Mouse (Mus musculus) forebrain, postnatal 0 days (tissue): ENCODE measurements around the gene Plekhm1. TPM values are rescaled to one million over a fixed set of nuclear protein-coding genes. Genes with fewer than 3 reads are reported as not detected.

ENCODE experiments used
- ATAC-seq: fragments of 200-750 bp; cut with Nextera tagmentation; 2 replicates; pipeline ENCODE4 v1.8.0; 2017; ENCODE audit warnings: mild to moderate bottlenecking, moderate library complexity
- DNase-seq: peaks from one replicate; pipeline ENCODE4 v3.0.0-alpha.2; 2015
- H3K27ac ChIP-seq: fragments of 300-500 bp; sonication (generic); 2 replicates; pipeline ENCODE4 v1.5.1; 2014; ENCODE audit warnings: low read depth, mild to moderate bottlenecking, antibody characterized with exemption, low read length, moderate library complexity, mixed read lengths
- H3K27me3 ChIP-seq: fragments of 300-500 bp; sonication (generic); 2 replicates; pipeline ENCODE4 v1.6.1; 2014; ENCODE audit warnings: mild to moderate bottlenecking, low read length, mixed read lengths; ENCODE audit not compliant: insufficient read depth
- H3K36me3 ChIP-seq: fragments of 300-500 bp; sonication (generic); 2 replicates; pipeline ENCODE4 v1.6.1; 2014; ENCODE audit warnings: mild to moderate bottlenecking, moderate library complexity; ENCODE audit not compliant: insufficient read depth
- H3K4me1 ChIP-seq: fragments of 300-500 bp; sonication (generic); 2 replicates; pipeline ENCODE4 v1.6.1; 2014; ENCODE audit warnings: antibody characterized with exemption; ENCODE audit not compliant: insufficient read depth
- H3K4me2 ChIP-seq: fragments of 300-500 bp; sonication (generic); 2 replicates; pipeline ENCODE4 v1.6.1; 2014; ENCODE audit warnings: low read depth, mild to moderate bottlenecking, moderate library complexity
- H3K4me3 ChIP-seq: fragments of 300-500 bp; sonication (generic); 2 replicates; pipeline ENCODE4 v1.5.1; 2014; ENCODE audit warnings: low read depth, low read length, mixed read lengths
- H3K9ac ChIP-seq: fragments of 300-500 bp; sonication (generic); 2 replicates; pipeline ENCODE4 v1.6.1; 2014; ENCODE audit warnings: mild to moderate bottlenecking
- H3K9me3 ChIP-seq: fragments of 300-500 bp; sonication (generic); 2 replicates; pipeline ENCODE4 v1.6.1; 2016; ENCODE audit warnings: low read length
- CTCF ChIP-seq: sonication (generic); IDR thresholded peaks from 2 replicates; pipeline ENCODE4 v1.5.1; 2016; ENCODE audit warnings: antibody characterized with exemption, control low read depth, low read depth
- WGBS: fragments of 180-500 bp; shearing (Covaris S2); extraction: QIAGEN DNeasy Blood & Tissue Kit; methylation state at CpG from one replicate; pipeline ENCODE4 v1.1.7; 2014; 5-methylcytosine and 5-hydroxymethylcytosine counted together
- polyA plus RNA-seq: library from polyadenylated mRNA; unstranded; fragments of >200 nt; fragmentation: Nextera tagmentation; extraction: Ambion mirVana; gene quantifications from 2 replicates; pipeline ENCODE4 v1.2.1, GENCODE M21; 2015
- total RNA-seq: library from RNA; depleted of rRNA; stranded (reverse); fragments of >200 nt; gene quantifications from 2 replicates; pipeline ENCODE4 v1.2.3, GENCODE M21; 2014

The Plekhm1 gene
- total and polyA plus RNA-seq, 2 experiments from 2014 or later, result 5.7 to 7.1 TPM

DNA sequence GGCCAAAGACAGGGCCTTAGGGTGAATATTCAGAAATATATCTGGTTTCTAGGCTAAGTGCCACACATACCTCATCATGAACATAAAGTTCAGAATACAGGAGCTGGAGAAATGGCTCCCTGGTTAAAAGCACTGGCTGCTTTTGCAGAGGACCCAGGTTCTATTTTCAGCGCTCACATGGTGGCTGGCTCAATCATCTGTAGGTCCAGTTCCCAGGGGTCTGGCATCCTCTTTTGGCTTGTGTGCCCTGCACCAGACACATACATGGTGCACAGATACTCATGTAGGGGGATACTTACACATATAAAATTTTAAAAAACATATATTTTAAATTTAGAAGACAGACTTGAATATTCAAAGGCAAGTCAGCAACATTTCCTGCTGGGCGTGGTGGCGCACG, 16.3 kb downstream of the Plekhm1 start:
- peaks cover 47% of the 10 kb centered on the region for H3K36me3 ChIP-seq

GRCm38 (mm10) chr11:103394604-103395003, 17.9 kb downstream of the Plekhm1 start:
- 94% methylated on average over 7 of the region's 7 CpGs for WGBS
- H3K9me3 ChIP-seq, result no peaks in the 10 kb centered on the region

More for the DNA sequence above, 16.3 kb downstream of the Plekhm1 start:
- Histone ChIP-seq H3K9me3 (no peaks in the 10 kb centered on the region), H3K27me3 (no peaks in the 10 kb centered on the region), H3K4me3 (no peak overlapping the region), H3K27ac (no peak overlapping the region), H3K4me1 (no peaks in the 10 kb centered on the region), H3K9ac (no peak overlapping the region), H3K4me2 (no peak overlapping the region)
- DNase-seq, result no peak
- no peak for TF ChIP-seq CTCF
- WGBS, result 97% methylated on average over 4 of the region's 4 CpGs
- ATAC-seq, result no peak

GRCm38 (mm10) chr11:103394025-103394424, 18.5 kb downstream of the Plekhm1 start:
- Histone ChIP-seq H3K4me2 (no peak overlapping the region), H3K9ac (no peak overlapping the region), H3K4me3 (no peak overlapping the region), H3K36me3 (peaks cover 50% of the 10 kb centered on the region), H3K27ac (no peak overlapping the region), H3K4me1 (no peaks in the 10 kb centered on the region), H3K27me3 (no peaks in the 10 kb centered on the region), H3K9me3 (no peaks in the 10 kb centered on the region)
- 93% methylated on average over 7 of the region's 7 CpGs for WGBS
- TF ChIP-seq CTCF, result no peak
- no peak for ATAC-seq
- DNase-seq, result no peak

More at GRCm38 (mm10) chr11:103394604-103395003, 17.9 kb downstream of the Plekhm1 start:
- H3K27ac ChIP-seq, result no peak overlapping the region
- no peak for DNase-seq
- H3K36me3 ChIP-seq, result peaks cover 50% of the 10 kb centered on the region
- H3K4me1 ChIP-seq, result no peaks in the 10 kb centered on the region
- H3K4me2 ChIP-seq, result no peak overlapping the region
- no peak overlapping the region for H3K9ac ChIP-seq
- TF ChIP-seq CTCF, result no peak
- no peak overlapping the region for H3K4me3 ChIP-seq
- no peaks in the 10 kb centered on the region for H3K27me3 ChIP-seq
- no peak for ATAC-seq

DNA sequence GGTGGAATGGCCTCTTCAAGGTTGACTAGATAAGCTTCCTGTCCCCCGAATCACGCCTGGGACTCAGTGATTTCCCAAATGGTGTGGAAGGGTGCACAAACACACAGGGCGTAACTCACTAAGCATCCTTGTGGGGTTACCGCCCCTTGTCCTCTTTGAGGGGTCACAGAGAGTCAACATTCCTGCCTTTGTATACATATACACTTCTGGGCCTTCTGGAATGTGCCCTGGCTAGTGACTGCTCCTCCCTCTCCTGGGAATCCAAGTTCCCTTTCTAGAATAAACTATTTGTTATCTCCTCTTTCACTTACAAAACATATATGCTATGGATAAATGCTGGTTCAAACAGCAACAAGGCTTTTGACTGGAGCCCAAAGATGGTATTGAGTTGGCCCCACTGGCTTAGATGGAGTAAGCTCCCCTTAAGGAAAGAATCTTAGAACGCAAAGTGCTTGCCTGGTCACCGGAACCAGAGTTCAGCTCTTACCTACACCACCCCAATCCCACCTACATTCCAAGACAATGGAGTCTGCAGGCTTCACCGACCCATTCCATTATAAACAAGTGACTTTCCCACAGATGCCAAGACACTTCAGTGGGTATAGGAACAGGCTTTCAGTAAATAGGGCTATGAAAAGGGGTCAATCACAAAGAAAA, 24.5 kb downstream of the Plekhm1 start:
- ATAC-seq (no peak), DNase-seq (no peak)
- Histone ChIP-seq H3K9ac (no peak overlapping the region), H3K4me3 (no peak overlapping the region), H3K4me1 (no peaks in the 10 kb centered on the region), H3K4me2 (no peak overlapping the region), H3K36me3 (peaks cover 20% of the 10 kb centered on the region), H3K27ac (no peak overlapping the region), H3K27me3 (no peaks in the 10 kb centered on the region), H3K9me3 (no peaks in the 10 kb centered on the region)
- no peak for TF ChIP-seq CTCF
- 90% methylated on average over 7 of the region's 7 CpGs for WGBS

- H3K4me3 ChIP-seq, result no peak overlapping the region
- no peaks in the 10 kb centered on the region for H3K9me3 ChIP-seq
- WGBS, result 94% methylated on average over 9 of the region's 9 CpGs
- H3K4me1 ChIP-seq, result no peaks in the 10 kb centered on the region
- ATAC-seq, result no peak
- H3K9ac ChIP-seq, result no peak overlapping the region
- H3K4me2 ChIP-seq, result no peak overlapping the region
- no peaks in the 10 kb centered on the region for H3K27me3 ChIP-seq
- TF ChIP-seq CTCF, result no peak
- DNase-seq, result no peak
- H3K27ac ChIP-seq, result no peak overlapping the region
- H3K36me3 ChIP-seq, result peaks cover 19% of the 10 kb centered on the region
These were observed 25.7 kb downstream of the Plekhm1 start for GRCm38 (mm10) chr11:103386827-103387226.

- Histone ChIP-seq H3K36me3 (peaks cover 33% of the 10 kb centered on the region), H3K9me3 (no peaks in the 10 kb centered on the region), H3K9ac (no peak overlapping the region), H3K4me3 (no peak overlapping the region), H3K4me1 (no peaks in the 10 kb centered on the region), H3K4me2 (no peak overlapping the region), H3K27me3 (no peaks in the 10 kb centered on the region), H3K27ac (no peak overlapping the region)
- WGBS, result 70% methylated on average over 5 of the region's 5 CpGs
- no peak for TF ChIP-seq CTCF
- no peak for DNase-seq
- ATAC-seq, result no peak
These were observed 30.4 kb downstream of the Plekhm1 start for GRCm38 (mm10) chr11:103381956-103382613.

DNA sequence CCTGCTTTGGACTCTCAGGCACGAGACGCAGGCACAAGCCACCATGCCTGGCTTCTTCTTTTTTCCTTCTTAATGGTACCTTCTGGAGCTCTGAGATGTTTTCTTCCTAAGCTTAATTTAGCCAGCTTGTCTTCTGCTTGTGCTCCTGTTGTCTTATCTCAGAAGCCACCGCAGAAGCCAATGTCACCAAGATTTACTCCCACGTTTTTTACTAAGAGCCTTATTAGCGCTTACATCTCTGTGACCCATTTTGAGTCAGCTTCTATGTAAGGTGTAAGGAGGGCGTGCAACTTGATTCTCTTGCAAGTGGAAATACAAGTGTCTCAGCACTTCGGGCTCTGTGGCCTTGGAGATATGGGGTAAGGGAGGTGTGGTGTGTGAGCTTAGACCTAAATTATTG, 31.0 kb downstream of the Plekhm1 start:
- 94% methylated on average over 7 of the region's 7 CpGs for WGBS
- H3K9ac ChIP-seq, result no peak overlapping the region
- no peaks in the 10 kb centered on the region for H3K4me1 ChIP-seq
- ATAC-seq, result no peak
- no peak overlapping the region for H3K4me2 ChIP-seq
- TF ChIP-seq CTCF, result no peak
- no peak overlapping the region for H3K27ac ChIP-seq
- H3K4me3 ChIP-seq, result no peak overlapping the region
- no peaks in the 10 kb centered on the region for H3K27me3 ChIP-seq
- H3K9me3 ChIP-seq, result no peaks in the 10 kb centered on the region
- DNase-seq, result no peak
- peaks cover 33% of the 10 kb centered on the region for H3K36me3 ChIP-seq
